Mouse (Mus musculus): ENCODE measurements around the gene Dusp10. TPM values are rescaled to one million over a fixed set of nuclear protein-coding genes. Genes with fewer than 3 reads are reported as not detected.

The Dusp10 gene
- polyA plus RNA-seq, 1 experiment from 2014 or later, result 11.1 TPM

DNA sequence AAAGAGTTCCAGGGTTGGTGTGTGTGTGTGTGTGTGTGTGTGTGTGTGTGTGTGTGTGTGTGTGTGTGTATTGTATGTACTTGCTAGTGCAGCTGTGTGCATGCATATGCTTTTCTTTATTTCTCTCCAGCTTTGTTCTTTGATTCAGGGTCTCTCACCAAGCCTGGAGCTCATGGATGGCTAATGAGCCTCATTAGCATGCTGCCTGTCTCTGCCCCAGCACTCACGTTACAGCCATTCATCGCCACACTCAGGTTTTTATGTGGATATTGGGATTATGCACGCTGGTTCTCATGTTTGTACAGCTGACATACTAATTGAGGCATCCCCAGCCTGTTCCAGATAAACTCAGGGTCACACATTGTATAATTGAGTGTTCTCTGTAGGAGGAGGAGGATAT lies 81.8 kb downstream of the Dusp10 start:
- Histone ChIP-seq H3K9ac (ENCODE audit: low read length) (no peak overlapping the region), H3K9me3 (replicated peaks; ENCODE audit: control insufficient read depth, low read length) (no peaks in the 10 kb centered on the region), H3K4me1 (ENCODE audit: control insufficient read depth, insufficient read depth, low read length) (no peaks in the 10 kb centered on the region), H3K27me3 (ENCODE audit: control insufficient read depth, insufficient read depth, low read length) (no peaks in the 10 kb centered on the region), H3K4me3 (replicated peaks; ENCODE audit: low read length) (no peak overlapping the region), H3K4me2 (ENCODE audit: low read depth, low read length) (no peak overlapping the region), H3K36me3 (ENCODE audit: control insufficient read depth, insufficient read depth, low read length) (no peaks in the 10 kb centered on the region), H3K27ac (ENCODE audit: low read length) (no peak overlapping the region)
- 50% methylated on average over 3 of the region's 3 CpGs for WGBS
- no peak for ATAC-seq (ENCODE audit: insufficient read depth, low FRiP score)

DNA sequence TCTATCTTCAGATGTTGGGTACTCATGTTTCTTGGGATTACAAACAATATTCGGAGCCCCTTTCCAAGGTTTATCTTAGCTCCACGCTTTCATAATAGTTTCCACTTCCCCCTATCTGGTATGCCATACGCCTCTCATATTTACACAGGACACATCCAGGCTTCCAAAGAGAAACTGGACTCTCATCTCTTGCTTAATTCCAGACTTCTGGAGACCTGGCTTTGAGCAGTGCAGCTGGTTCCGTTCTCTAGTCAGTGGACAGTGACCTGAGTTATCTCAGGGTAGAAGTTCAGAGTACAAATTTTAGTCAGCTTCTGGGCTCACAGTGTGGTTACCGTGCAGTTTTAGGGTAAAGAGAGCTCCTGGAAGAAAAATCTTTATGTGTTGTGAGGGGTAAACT lies 87.3 kb downstream of the Dusp10 start:
- H3K27me3 ChIP-seq (ENCODE audit: control insufficient read depth, insufficient read depth, low read length), result no peaks in the 10 kb centered on the region
- no peak overlapping the region for H3K4me2 ChIP-seq (ENCODE audit: low read depth, low read length)
- no peaks in the 10 kb centered on the region for H3K36me3 ChIP-seq (ENCODE audit: control insufficient read depth, insufficient read depth, low read length)
- 50% methylated on average over 5 of the region's 5 CpGs for WGBS
- no peaks in the 10 kb centered on the region for H3K4me1 ChIP-seq (ENCODE audit: control insufficient read depth, insufficient read depth, low read length)
- H3K9me3 ChIP-seq (replicated peaks; ENCODE audit: control insufficient read depth, low read length), result no peaks in the 10 kb centered on the region
- no peak overlapping the region for H3K27ac ChIP-seq (ENCODE audit: low read length)
- H3K9ac ChIP-seq (ENCODE audit: low read length), result no peak overlapping the region
- no peak for ATAC-seq (ENCODE audit: insufficient read depth, low FRiP score)
- H3K4me3 ChIP-seq (replicated peaks; ENCODE audit: low read length), result no peak overlapping the region

DNA sequence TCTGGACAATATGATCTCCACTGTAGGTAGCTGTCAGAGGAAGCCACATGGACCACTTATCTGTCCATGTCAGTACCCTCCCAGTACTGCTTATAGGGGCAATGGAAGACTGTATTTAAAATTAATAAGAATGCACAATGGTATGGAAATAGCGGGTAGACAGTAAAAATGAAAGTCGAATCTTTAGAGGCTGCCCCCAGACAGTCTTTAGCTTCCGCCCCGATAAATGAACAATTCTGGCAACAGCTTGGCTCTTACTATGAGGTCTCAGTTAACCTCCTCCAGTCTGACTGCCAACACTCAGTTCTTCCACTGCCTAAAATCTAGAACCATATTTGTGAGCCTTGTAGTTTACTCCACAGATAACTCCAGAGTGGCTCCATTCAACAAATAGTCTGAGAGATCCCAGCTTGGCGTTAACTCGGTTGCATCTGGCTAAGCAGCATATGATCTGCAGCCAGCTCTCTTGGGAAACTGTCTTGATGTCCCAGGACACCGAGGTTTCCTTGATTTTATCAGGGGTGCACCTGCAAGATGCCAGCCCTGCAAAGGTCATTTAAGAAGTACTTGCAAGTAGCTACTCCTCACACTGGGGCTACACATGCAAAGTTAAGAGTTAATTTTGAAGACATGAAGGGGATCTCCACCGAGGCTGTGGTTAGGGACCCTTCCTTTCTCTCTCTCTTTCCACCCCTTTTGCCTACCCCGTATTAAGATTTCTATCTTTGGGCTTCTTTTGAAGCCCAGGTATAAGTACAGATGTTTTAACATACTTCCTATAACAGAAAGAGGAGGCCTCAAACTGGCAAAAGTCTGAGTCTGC lies 88.0 kb downstream of the Dusp10 start:
- Histone ChIP-seq H3K27ac (ENCODE audit: low read length) (no peak overlapping the region), H3K27me3 (ENCODE audit: control insufficient read depth, insufficient read depth, low read length) (no peaks in the 10 kb centered on the region), H3K9ac (ENCODE audit: low read length) (no peak overlapping the region), H3K36me3 (ENCODE audit: control insufficient read depth, insufficient read depth, low read length) (no peaks in the 10 kb centered on the region), H3K9me3 (replicated peaks; ENCODE audit: control insufficient read depth, low read length) (no peaks in the 10 kb centered on the region), H3K4me3 (replicated peaks; ENCODE audit: low read length) (no peak overlapping the region), H3K4me1 (ENCODE audit: control insufficient read depth, insufficient read depth, low read length) (no peaks in the 10 kb centered on the region), H3K4me2 (ENCODE audit: low read depth, low read length) (no peak overlapping the region)
- no peak for ATAC-seq (ENCODE audit: insufficient read depth, low FRiP score)
- 83% methylated on average over 9 of the region's 9 CpGs for whole genome bisulfite sequencing

DNA sequence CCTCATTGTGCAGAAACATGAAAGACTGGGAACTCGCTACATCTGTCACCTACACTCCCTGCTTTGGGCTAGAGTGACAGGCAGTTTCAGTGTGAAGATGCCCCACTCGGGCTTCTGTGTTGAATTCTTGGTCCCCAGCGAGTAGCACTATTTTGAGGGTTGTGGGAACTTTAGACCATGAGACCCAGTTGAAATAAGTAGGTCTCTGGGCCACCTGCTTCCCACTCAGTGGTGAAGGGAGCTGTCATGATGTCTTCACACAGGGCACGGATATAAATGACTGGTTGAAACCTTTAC lies 88.6 kb downstream of the Dusp10 start:
- Histone ChIP-seq H3K9ac (ENCODE audit: low read length) (no peak overlapping the region), H3K27me3 (ENCODE audit: control insufficient read depth, insufficient read depth, low read length) (no peaks in the 10 kb centered on the region), H3K9me3 (replicated peaks; ENCODE audit: control insufficient read depth, low read length) (no peaks in the 10 kb centered on the region), H3K27ac (ENCODE audit: low read length) (no peak overlapping the region), H3K4me2 (ENCODE audit: low read depth, low read length) (no peak overlapping the region), H3K36me3 (ENCODE audit: control insufficient read depth, insufficient read depth, low read length) (no peaks in the 10 kb centered on the region), H3K4me1 (ENCODE audit: control insufficient read depth, insufficient read depth, low read length) (no peaks in the 10 kb centered on the region), H3K4me3 (replicated peaks; ENCODE audit: low read length) (no peak overlapping the region)
- no peak for ATAC-seq (ENCODE audit: insufficient read depth, low FRiP score)
- WGBS, result 82% methylated on average over 4 of the region's 4 CpGs

DNA sequence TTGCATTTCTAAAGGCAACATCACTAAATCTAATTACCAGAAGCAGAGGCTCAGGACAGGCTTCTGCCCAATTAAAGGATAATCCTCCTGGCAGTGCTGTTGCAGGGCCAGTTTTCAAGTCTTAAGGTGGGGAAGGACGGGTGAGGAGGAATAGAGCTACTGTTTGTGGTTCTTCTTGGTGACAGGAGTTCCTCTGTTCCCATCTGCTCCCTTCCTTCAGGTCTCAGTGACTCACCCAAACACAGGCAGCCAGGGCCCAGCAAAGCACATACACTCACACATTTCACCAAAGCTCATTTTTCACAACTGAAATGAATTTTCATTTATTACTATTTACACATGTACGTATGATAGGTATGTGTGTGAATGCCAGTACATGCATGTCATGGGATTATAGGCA lies 93.7 kb downstream of the Dusp10 start:
- ATAC-seq (ENCODE audit: insufficient read depth, low FRiP score), result no peak
- no peaks in the 10 kb centered on the region for H3K4me1 ChIP-seq (ENCODE audit: control insufficient read depth, insufficient read depth, low read length)
- H3K4me3 ChIP-seq (replicated peaks; ENCODE audit: low read length), result no peak overlapping the region
- no peak overlapping the region for H3K9ac ChIP-seq (ENCODE audit: low read length)
- H3K27me3 ChIP-seq (ENCODE audit: control insufficient read depth, insufficient read depth, low read length), result no peaks in the 10 kb centered on the region
- H3K9me3 ChIP-seq (replicated peaks; ENCODE audit: control insufficient read depth, low read length), result no peaks in the 10 kb centered on the region
- 53% methylated on average over 2 of the region's 2 CpGs for WGBS
- no peaks in the 10 kb centered on the region for H3K36me3 ChIP-seq (ENCODE audit: control insufficient read depth, insufficient read depth, low read length)
- no peak overlapping the region for H3K27ac ChIP-seq (ENCODE audit: low read length)
- H3K4me2 ChIP-seq (ENCODE audit: low read depth, low read length), result no peak overlapping the region

DNA sequence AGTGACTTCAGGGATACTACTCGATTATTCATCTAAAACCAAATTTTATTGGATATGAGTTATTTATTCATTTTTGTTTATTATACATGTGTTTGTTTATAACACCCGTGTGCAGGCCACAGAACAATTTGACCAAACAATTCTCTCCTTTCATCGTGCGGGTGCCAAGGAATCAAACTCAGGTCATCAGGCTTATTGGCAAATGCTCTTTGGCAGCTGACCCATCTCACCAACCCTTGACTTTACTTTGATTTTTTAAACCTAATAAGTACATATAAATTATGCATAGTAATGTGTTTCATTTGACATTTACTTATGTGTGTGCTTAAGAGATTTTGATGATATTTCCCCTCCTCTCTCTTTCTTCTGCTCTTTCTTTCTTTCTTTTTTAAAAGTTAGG lies 94.3 kb downstream of the Dusp10 start:
- H3K27me3 ChIP-seq (ENCODE audit: control insufficient read depth, insufficient read depth, low read length), result no peaks in the 10 kb centered on the region
- H3K9ac ChIP-seq (ENCODE audit: low read length), result no peak overlapping the region
- H3K4me1 ChIP-seq (ENCODE audit: control insufficient read depth, insufficient read depth, low read length), result no peaks in the 10 kb centered on the region
- no peak overlapping the region for H3K4me3 ChIP-seq (replicated peaks; ENCODE audit: low read length)
- no peaks in the 10 kb centered on the region for H3K9me3 ChIP-seq (replicated peaks; ENCODE audit: control insufficient read depth, low read length)
- 71% methylated on average over 4 of the region's 4 CpGs for WGBS
- ATAC-seq (ENCODE audit: insufficient read depth, low FRiP score), result no peak
- H3K36me3 ChIP-seq (ENCODE audit: control insufficient read depth, insufficient read depth, low read length), result no peaks in the 10 kb centered on the region
- H3K27ac ChIP-seq (ENCODE audit: low read length), result no peak overlapping the region
- H3K4me2 ChIP-seq (ENCODE audit: low read depth, low read length), result no peak overlapping the region

DNA sequence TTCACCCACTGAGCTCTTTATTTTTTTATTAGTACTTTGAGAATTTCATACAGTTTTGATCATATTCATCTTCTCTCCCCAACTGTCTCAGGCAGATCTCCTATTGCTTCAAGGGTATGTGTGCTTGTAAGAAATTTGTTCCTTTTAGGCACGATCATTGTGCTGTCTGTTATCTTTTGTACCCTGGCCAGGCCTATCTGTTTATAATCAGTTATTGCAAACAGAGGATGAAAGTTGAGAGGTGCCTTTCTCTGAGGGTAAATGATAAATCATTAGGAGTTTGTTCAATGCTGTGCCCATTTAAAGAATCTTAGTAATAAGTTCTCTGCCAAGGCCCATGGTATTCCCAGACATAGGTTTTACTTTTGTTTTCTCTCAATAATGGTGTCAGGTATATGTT lies 95.2 kb downstream of the Dusp10 start:
- Histone ChIP-seq H3K9me3 (replicated peaks; ENCODE audit: control insufficient read depth, low read length) (no peaks in the 10 kb centered on the region), H3K4me2 (ENCODE audit: low read depth, low read length) (no peak overlapping the region), H3K36me3 (ENCODE audit: control insufficient read depth, insufficient read depth, low read length) (no peaks in the 10 kb centered on the region), H3K27ac (ENCODE audit: low read length) (no peak overlapping the region), H3K9ac (ENCODE audit: low read length) (no peak overlapping the region), H3K27me3 (ENCODE audit: control insufficient read depth, insufficient read depth, low read length) (no peaks in the 10 kb centered on the region), H3K4me3 (replicated peaks; ENCODE audit: low read length) (no peak overlapping the region), H3K4me1 (ENCODE audit: control insufficient read depth, insufficient read depth, low read length) (no peaks in the 10 kb centered on the region)
- ATAC-seq (ENCODE audit: insufficient read depth, low FRiP score), result no peak
- 30% methylated on average over 1 of the region's 1 CpGs for WGBS

DNA sequence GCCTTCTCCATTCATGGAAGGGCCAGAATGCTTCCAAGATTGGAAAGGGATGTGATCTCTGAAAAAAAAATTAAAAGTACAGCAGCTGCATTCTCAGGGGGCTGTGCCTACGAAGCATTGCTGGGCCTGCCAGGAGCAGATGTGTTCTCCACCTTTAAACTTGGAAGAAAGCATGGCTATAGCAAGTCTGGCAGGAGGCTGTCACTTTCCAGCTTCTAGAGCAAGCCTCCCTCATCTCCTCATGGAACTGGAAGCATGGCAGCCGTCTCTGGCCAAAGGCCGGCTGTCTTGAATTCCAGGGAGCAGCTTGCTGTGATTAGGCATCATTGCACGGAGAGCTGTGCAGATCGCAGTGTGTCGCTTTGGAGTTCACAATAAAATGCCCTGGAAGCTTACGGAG lies 104.5 kb downstream of the Dusp10 start:
- Histone ChIP-seq H3K27me3 (ENCODE audit: control insufficient read depth, insufficient read depth, low read length) (no peaks in the 10 kb centered on the region), H3K4me2 (ENCODE audit: low read depth, low read length) (no peak overlapping the region), H3K36me3 (ENCODE audit: control insufficient read depth, insufficient read depth, low read length) (no peaks in the 10 kb centered on the region), H3K9ac (ENCODE audit: low read length) (no peak overlapping the region), H3K9me3 (replicated peaks; ENCODE audit: control insufficient read depth, low read length) (no peaks in the 10 kb centered on the region), H3K4me1 (ENCODE audit: control insufficient read depth, insufficient read depth, low read length) (no peaks in the 10 kb centered on the region), H3K4me3 (replicated peaks; ENCODE audit: low read length) (no peak overlapping the region), H3K27ac (ENCODE audit: low read length) (no peak overlapping the region)
- WGBS, result 68% methylated on average over 7 of the region's 7 CpGs
- no peak for ATAC-seq (ENCODE audit: insufficient read depth, low FRiP score)

DNA sequence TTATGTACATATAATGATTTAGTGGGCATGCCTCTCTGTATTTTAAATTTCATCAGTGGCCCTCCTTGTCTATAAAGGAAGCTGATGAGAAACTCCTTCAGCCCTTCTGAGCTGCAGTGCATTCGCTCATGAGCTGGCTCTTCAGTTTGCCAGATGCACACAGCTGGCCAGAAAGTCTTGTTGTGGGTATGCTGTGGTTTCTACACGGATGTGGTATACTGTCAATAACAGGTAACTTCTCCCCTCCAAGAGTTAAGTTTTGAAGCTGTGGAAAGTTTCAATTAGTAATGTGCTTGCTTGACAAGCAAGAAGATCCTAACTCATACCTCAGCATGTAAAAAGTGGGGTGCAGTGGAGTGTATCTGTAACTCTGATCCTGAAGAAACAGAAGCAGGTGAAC lies 104.9 kb downstream of the Dusp10 start:
- H3K27ac ChIP-seq (ENCODE audit: low read length), result no peak overlapping the region
- no peak overlapping the region for H3K9ac ChIP-seq (ENCODE audit: low read length)
- ATAC-seq (ENCODE audit: insufficient read depth, low FRiP score), result no peak
- no peak overlapping the region for H3K4me3 ChIP-seq (replicated peaks; ENCODE audit: low read length)
- H3K27me3 ChIP-seq (ENCODE audit: control insufficient read depth, insufficient read depth, low read length), result no peaks in the 10 kb centered on the region
- no peak overlapping the region for H3K4me2 ChIP-seq (ENCODE audit: low read depth, low read length)
- no peaks in the 10 kb centered on the region for H3K36me3 ChIP-seq (ENCODE audit: control insufficient read depth, insufficient read depth, low read length)
- no peaks in the 10 kb centered on the region for H3K9me3 ChIP-seq (replicated peaks; ENCODE audit: control insufficient read depth, low read length)
- H3K4me1 ChIP-seq (ENCODE audit: control insufficient read depth, insufficient read depth, low read length), result no peaks in the 10 kb centered on the region
- WGBS, result 58% methylated on average over 2 of the region's 2 CpGs
